Mouse (Mus musculus): ENCODE results near the gene Acot5. TPM values are rescaled to one million over a fixed set of nuclear protein-coding genes. Genes with fewer than 3 reads are reported as not detected.
"Not testable (repeated sequence)": the region's sequence is repeated elsewhere in the genome, so short reads cannot be mapped to it uniquely, and the experiment has no call there.

The Acot5 gene
- 1.5 and 2.0 TPM in 2 replicates for total RNA-seq (2014; rRNA removed)
- 0.77 and 1.1 TPM in 2 replicates for polyA plus RNA-seq (2015; fragmentation: Nextera tagmentation; extraction: Ambion mirVana)

- Histone ChIP-seq H3K27ac (ENCODE audit: low read depth, low read length) (no peak within 1 kb of the TSS), H3K36me3 (ENCODE audit: insufficient read depth, low read length) (no peaks in the 10 kb centered on the region), H3K4me1 (ENCODE audit: insufficient read depth, low read length) (no peaks in the 10 kb centered on the region), H3K9ac (replicated peaks; ENCODE audit: low read length, poor library complexity, severe bottlenecking) (no peak within 1 kb of the TSS), H3K4me3 (ENCODE audit: low read depth, low read length) (peak within 1 kb of the TSS; percentile 41), H3K27me3 (ENCODE audit: insufficient read depth, low read length) (peaks cover 22% of the 10 kb centered on the region; the same call in 1 of the 2 replicates), H3K4me2 (ENCODE audit: low read depth, low read length, poor library complexity, severe bottlenecking) (peak within 1 kb of the TSS; percentile 53), H3K9me3 (ENCODE audit: low read length) (no peaks in the 10 kb centered on the region)
- TF ChIP-seq CTCF (IDR thresholded peaks at IDR 0.05) = no peak
- no peak for ATAC-seq (ENCODE audit: low FRiP score)
- no peak for DNase-seq (ENCODE audit: low spot score)
- WGBS = 52% methylated on average over 9 of the region's 9 CpGs
Observed at GRCm38 (mm10) chr12:84068986-84069385, at the start of gene Acot5. TSS of gene Acot5 (plus strand) at chr12:84069325.

- not testable (repeated sequence) for H3K4me3 ChIP-seq (ENCODE audit: low read depth, low read length); H3K4me1 ChIP-seq (ENCODE audit: insufficient read depth, low read length); H3K9me3 ChIP-seq (ENCODE audit: low read length); H3K36me3 ChIP-seq (ENCODE audit: insufficient read depth, low read length); H3K9ac ChIP-seq (replicated peaks; ENCODE audit: low read length, poor library complexity, severe bottlenecking); H3K4me2 ChIP-seq (ENCODE audit: low read depth, low read length, poor library complexity, severe bottlenecking); H3K27ac ChIP-seq (ENCODE audit: low read depth, low read length); H3K27me3 ChIP-seq (ENCODE audit: insufficient read depth, low read length)
- WGBS = 39% methylated on average over 7 of the region's 7 CpGs
- DNase-seq (ENCODE audit: low spot score) (peak; percentile 64), ATAC-seq (ENCODE audit: low FRiP score) (0 out of 2 replicates have a peak, but pooled peaks have one; percentile 27)
Observed at GRCm38 (mm10) chr12:84020528-84020927, 48.6 kb upstream of the Acot5 start.

GRCm38 (mm10) chr12:84022266-84022665 lies 46.9 kb upstream of the Acot5 start:
- H3K4me3 ChIP-seq (ENCODE audit: low read depth, low read length); DNase-seq (ENCODE audit: low spot score); H3K9ac ChIP-seq (replicated peaks; ENCODE audit: low read length, poor library complexity, severe bottlenecking); ATAC-seq (ENCODE audit: low FRiP score); H3K27ac ChIP-seq (ENCODE audit: low read depth, low read length); H3K36me3 ChIP-seq (ENCODE audit: insufficient read depth, low read length); H3K4me2 ChIP-seq (ENCODE audit: low read depth, low read length, poor library complexity, severe bottlenecking); H3K9me3 ChIP-seq (ENCODE audit: low read length); H3K27me3 ChIP-seq (ENCODE audit: insufficient read depth, low read length); H3K4me1 ChIP-seq (ENCODE audit: insufficient read depth, low read length): not testable (repeated sequence)
- 95% methylated on average over 4 of the region's 4 CpGs for WGBS

GRCm38 (mm10) chr12:84023052-84023745 lies 45.9 kb upstream of the Acot5 start:
- WGBS = 89% methylated on average over 9 of the region's 9 CpGs
- H3K36me3 ChIP-seq (ENCODE audit: insufficient read depth, low read length) = no peaks in the 10 kb centered on the region
- H3K4me2 ChIP-seq (ENCODE audit: low read depth, low read length, poor library complexity, severe bottlenecking) = no peak overlapping the region
- DNase-seq (ENCODE audit: low spot score) (no peak), ATAC-seq (ENCODE audit: low FRiP score) (no peak)
- no peaks in the 10 kb centered on the region for H3K4me1 ChIP-seq (ENCODE audit: insufficient read depth, low read length)
- TF ChIP-seq CTCF (IDR thresholded peaks at IDR 0.05) = no peak
- no peak overlapping the region for H3K27ac ChIP-seq (ENCODE audit: low read depth, low read length)
- no peak overlapping the region for H3K4me3 ChIP-seq (ENCODE audit: low read depth, low read length)
- H3K9me3 ChIP-seq (ENCODE audit: low read length) = no peaks in the 10 kb centered on the region
- H3K9ac ChIP-seq (replicated peaks; ENCODE audit: low read length, poor library complexity, severe bottlenecking) = no peak overlapping the region
- no peaks in the 10 kb centered on the region for H3K27me3 ChIP-seq (ENCODE audit: insufficient read depth, low read length)

- H3K9me3 ChIP-seq (ENCODE audit: low read length) = no peaks in the 10 kb centered on the region
- no peak overlapping the region for H3K9ac ChIP-seq (replicated peaks; ENCODE audit: low read length, poor library complexity, severe bottlenecking)
- no peak overlapping the region for H3K4me2 ChIP-seq (ENCODE audit: low read depth, low read length, poor library complexity, severe bottlenecking)
- 80% methylated on average over 7 of the region's 7 CpGs for WGBS
- TF ChIP-seq CTCF (IDR thresholded peaks at IDR 0.05) = no peak
- no peak for ATAC-seq (ENCODE audit: low FRiP score)
- no peak overlapping the region for H3K27ac ChIP-seq (ENCODE audit: low read depth, low read length)
- no peaks in the 10 kb centered on the region for H3K36me3 ChIP-seq (ENCODE audit: insufficient read depth, low read length)
- no peaks in the 10 kb centered on the region for H3K4me1 ChIP-seq (ENCODE audit: insufficient read depth, low read length)
- H3K27me3 ChIP-seq (ENCODE audit: insufficient read depth, low read length) = no peaks in the 10 kb centered on the region
- DNase-seq (ENCODE audit: low spot score) = no peak
- no peak overlapping the region for H3K4me3 ChIP-seq (ENCODE audit: low read depth, low read length)
Observed at GRCm38 (mm10) chr12:84025888-84026287, 43.2 kb upstream of the Acot5 start.

GRCm38 (mm10) chr12:84028328-84028727 lies 40.8 kb upstream of the Acot5 start:
- H3K9me3 ChIP-seq (ENCODE audit: low read length); H3K27ac ChIP-seq (ENCODE audit: low read depth, low read length); DNase-seq (ENCODE audit: low spot score); H3K4me1 ChIP-seq (ENCODE audit: insufficient read depth, low read length); H3K9ac ChIP-seq (replicated peaks; ENCODE audit: low read length, poor library complexity, severe bottlenecking); H3K4me3 ChIP-seq (ENCODE audit: low read depth, low read length); H3K36me3 ChIP-seq (ENCODE audit: insufficient read depth, low read length); H3K27me3 ChIP-seq (ENCODE audit: insufficient read depth, low read length); ATAC-seq (ENCODE audit: low FRiP score); H3K4me2 ChIP-seq (ENCODE audit: low read depth, low read length, poor library complexity, severe bottlenecking): not testable (repeated sequence)
- 43% methylated on average over 3 of the region's 3 CpGs for WGBS

- not testable (repeated sequence) for DNase-seq (ENCODE audit: low spot score); ATAC-seq (ENCODE audit: low FRiP score); H3K4me1 ChIP-seq (ENCODE audit: insufficient read depth, low read length); H3K9ac ChIP-seq (replicated peaks; ENCODE audit: low read length, poor library complexity, severe bottlenecking); H3K36me3 ChIP-seq (ENCODE audit: insufficient read depth, low read length); H3K27me3 ChIP-seq (ENCODE audit: insufficient read depth, low read length); H3K27ac ChIP-seq (ENCODE audit: low read depth, low read length); H3K4me3 ChIP-seq (ENCODE audit: low read depth, low read length); H3K4me2 ChIP-seq (ENCODE audit: low read depth, low read length, poor library complexity, severe bottlenecking); H3K9me3 ChIP-seq (ENCODE audit: low read length)
- 100% methylated on average over 1 of the region's 1 CpGs for WGBS
Observed at GRCm38 (mm10) chr12:84029043-84029442, 40.1 kb upstream of the Acot5 start.
